Mouse (Mus musculus) lung, postnatal 10 days (tissue): ENCODE measurements around the gene Ktn1.

Experiments used
- DNase-seq: peaks from one replicate; pipeline ENCODE4 v3.0.0; 2021

The Ktn1 gene

GRCm38 (mm10) chr14:47648218-47648617, at the start of gene Ktn1:
Gene Ktn1 (plus strand): TSS chr14:47648448.
- no peak for DNase-seq

- DNase-seq = no peak
Observed at GRCm38 (mm10) chr14:47613254-47613653, 35.0 kb upstream of the Ktn1 start.

GRCm38 (mm10) chr14:47618891-47619290, 29.4 kb upstream of the Ktn1 start:
- DNase-seq = no peak

- no peak for DNase-seq
Observed at GRCm38 (mm10) chr14:47621901-47622300, 26.3 kb upstream of the Ktn1 start.

GRCm38 (mm10) chr14:47624837-47625236, 23.4 kb upstream of the Ktn1 start:
- no peak for DNase-seq

- DNase-seq = no peak
Observed at GRCm38 (mm10) chr14:47626143-47626542, 22.1 kb upstream of the Ktn1 start.

- no peak for DNase-seq
Observed at GRCm38 (mm10) chr14:47626812-47627211, 21.4 kb upstream of the Ktn1 start.

GRCm38 (mm10) chr14:47627360-47627759, 20.9 kb upstream of the Ktn1 start:
- DNase-seq = no peak

GRCm38 (mm10) chr14:47632419-47632818, 15.8 kb upstream of the Ktn1 start:
- no peak for DNase-seq

GRCm38 (mm10) chr14:47634410-47634809, 13.8 kb upstream of the Ktn1 start:
- peak; percentile 66 for DNase-seq

- no peak for DNase-seq
Observed at GRCm38 (mm10) chr14:47634846-47635245, 13.4 kb upstream of the Ktn1 start.

- no peak for DNase-seq
Observed at GRCm38 (mm10) chr14:47638316-47638895, 9.8 kb upstream of the Ktn1 start.

- no peak for DNase-seq
Observed at GRCm38 (mm10) chr14:47645620-47646019, 2.6 kb upstream of the Ktn1 start.

GRCm38 (mm10) chr14:47646246-47646645, 2.0 kb upstream of the Ktn1 start:
- DNase-seq = peak; percentile 14

GRCm38 (mm10) chr14:47646696-47647516, 1.3 kb upstream of the Ktn1 start:
- no peak for DNase-seq

- DNase-seq = peak; percentile 85
Observed at GRCm38 (mm10) chr14:47648706-47649630, 720 bp downstream of the Ktn1 start.

GRCm38 (mm10) chr14:47649631-47650337, 1.5 kb downstream of the Ktn1 start:
- peak; percentile 70 for DNase-seq

GRCm38 (mm10) chr14:47650338-47650720, 2.1 kb downstream of the Ktn1 start:
- DNase-seq = no peak

- no peak for DNase-seq
Observed at GRCm38 (mm10) chr14:47651272-47651671, 3.0 kb downstream of the Ktn1 start.

- DNase-seq = no peak
Observed at GRCm38 (mm10) chr14:47655444-47655843, 7.2 kb downstream of the Ktn1 start.

GRCm38 (mm10) chr14:47663844-47664469, 15.7 kb downstream of the Ktn1 start:
- no peak for DNase-seq

GRCm38 (mm10) chr14:47664470-47664864, 16.2 kb downstream of the Ktn1 start:
- DNase-seq = no peak
